Mouse (Mus musculus) left cerebral cortex, postnatal 25 days (tissue): ENCODE results near the gene Kdm2a. TPM values are rescaled to one million over a fixed set of nuclear protein-coding genes. Genes with fewer than 3 reads are reported as not detected.
"Not testable (repeated sequence)": the region's sequence is repeated elsewhere in the genome, so short reads cannot be mapped to it uniquely, and the experiment has no call there.

Experiments
- DNase-seq, 2 experiments: peaks; one replicate each; pipeline ENCODE4 v3.0.0; 2022; ENCODE audit warnings: low spot score in 2 of 2, mixed read lengths in 1 of 2
- intact Hi-C: fragments of 180-260 bp; cut with DNase I; formaldehyde crosslinking; loops from one replicate; pipeline ENCODE4 v1.15.1; 2025
- total RNA-seq, 2 experiments: library from RNA; stranded (reverse); gene quantifications; 2 replicates each; pipeline ENCODE4 v1.2.3; 2021

Gene Kdm2a
- total RNA-seq, 2 experiments from 2014 or later = 71.5 to 75.1 TPM

GRCm38 (mm10) chr19:4420153-4420910 lies 22.2 kb upstream of the Kdm2a start:
- intact Hi-C loops = no loop called here
- DNase-seq = no peak

GRCm38 (mm10) chr19:4419711-4420110 lies 21.6 kb upstream of the Kdm2a start:
- intact Hi-C loops = no loop called here
- no peak for DNase-seq

GRCm38 (mm10) chr19:4417713-4418112 lies 19.6 kb upstream of the Kdm2a start:
- no peak for DNase-seq
- intact Hi-C loops = no loop called here

- DNase-seq = peak; percentile 46 to 65
- intact Hi-C loops = no loop called here
Measured at GRCm38 (mm10) chr19:4417183-4417582, 19.1 kb upstream of the Kdm2a start.

- DNase-seq = no peak
- intact Hi-C loops = no loop called here
Measured at GRCm38 (mm10) chr19:4414631-4415030, 16.5 kb upstream of the Kdm2a start.

- no peak for DNase-seq
- intact Hi-C loops = no loop called here
Measured at GRCm38 (mm10) chr19:4409062-4409461, 11.0 kb upstream of the Kdm2a start.

- intact Hi-C loops = no loop called here
Measured at GRCm38 (mm10) chr19:4404840-4405239, 6.8 kb upstream of the Kdm2a start.

GRCm38 (mm10) chr19:4398959-4399358 lies 874 bp upstream of the Kdm2a start:
- DNase-seq = no peak

More at GRCm38 (mm10) chr19:4404840-4405239, 6.8 kb upstream of the Kdm2a start:
- no peak for DNase-seq

GRCm38 (mm10) chr19:4398630-4398948 lies 504 bp upstream of the Kdm2a start:
- intact Hi-C loops = loop anchor here (5.0 kb wide), 1 partner anchor 594 kb away; the partner anchor contains the start of gene Npas4
- DNase-seq = no peak

More at GRCm38 (mm10) chr19:4398959-4399358, 874 bp upstream of the Kdm2a start:
- intact Hi-C loops = loop anchor here (5.0 kb wide), 1 partner anchor 593 kb away; the partner anchor contains the start of gene Npas4

GRCm38 (mm10) chr19:4396998-4397797 lies 887 bp downstream of the Kdm2a start:
- peak; percentile 95 to 96 for DNase-seq
- intact Hi-C loops = loop anchor here (2.0 to 5.0 kb wide), 3 partner anchors 62 to 595 kb away; partner anchors contain the start of genes Npas4 and Syt12

- intact Hi-C loops = loop anchor here (2.0 to 5.0 kb wide), 3 partner anchors 62 to 596 kb away; partner anchors contain the start of genes Npas4 and Syt12
- peak; percentile 9 to 25 for DNase-seq
Measured at GRCm38 (mm10) chr19:4396081-4396997, 1.7 kb downstream of the Kdm2a start.

- intact Hi-C loops = no loop called here
Measured at GRCm38 (mm10) chr19:4387276-4387675, 10.8 kb downstream of the Kdm2a start.

GRCm38 (mm10) chr19:4385026-4385425 lies 13.1 kb downstream of the Kdm2a start:
- intact Hi-C loops = no loop called here
- DNase-seq = no peak

More at GRCm38 (mm10) chr19:4387276-4387675, 10.8 kb downstream of the Kdm2a start:
- DNase-seq = no peak

GRCm38 (mm10) chr19:4384322-4384721 lies 13.8 kb downstream of the Kdm2a start:
- no peak for DNase-seq
- intact Hi-C loops = no loop called here

GRCm38 (mm10) chr19:4383306-4383705 lies 14.8 kb downstream of the Kdm2a start:
- DNase-seq = no peak
- intact Hi-C loops = no loop called here

- intact Hi-C loops, DNase-seq: not testable (repeated sequence)
Measured at GRCm38 (mm10) chr19:4382303-4382702, 15.8 kb downstream of the Kdm2a start.

GRCm38 (mm10) chr19:4370656-4371055 lies 27.4 kb downstream of the Kdm2a start:
- no peak for DNase-seq
- intact Hi-C loops = no loop called here

GRCm38 (mm10) chr19:4370254-4370653 lies 27.8 kb downstream of the Kdm2a start:
- no peak for DNase-seq
- intact Hi-C loops = no loop called here

GRCm38 (mm10) chr19:4349455-4349854 lies 48.6 kb downstream of the Kdm2a start:
- intact Hi-C loops = no loop called here
- no peak for DNase-seq
